ENCODE assay signal across 8 mouse cellular contexts in the genomic region with DNA sequence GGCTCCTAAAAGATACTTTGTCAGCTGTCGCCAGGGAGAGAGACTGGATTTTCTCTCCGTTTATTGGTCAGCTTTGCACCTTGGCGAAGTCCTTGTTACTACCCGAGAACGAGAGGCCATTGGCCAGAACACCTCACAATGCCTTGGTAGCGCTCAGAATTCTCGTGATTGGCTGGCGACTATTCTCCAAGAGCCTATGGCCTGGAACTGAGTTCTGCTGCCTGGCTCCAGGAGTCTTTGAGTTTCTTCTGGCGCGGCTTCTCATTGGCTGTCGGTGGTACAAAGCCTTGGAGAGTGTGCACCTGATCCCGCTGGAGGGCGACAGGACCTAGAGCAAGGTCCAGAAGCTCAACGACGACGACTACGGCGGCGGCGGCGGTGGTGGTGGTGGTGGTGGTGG. TPM values are rescaled to one million over a fixed set of nuclear protein-coding genes. Genes with fewer than 3 reads are reported as not detected.
DNase-seq lines count a peak whose midpoint lies in the region; ATAC-seq and TF ChIP-seq lines count a peak whose summit lies in the region.

Gene Rec8 (plus strand): TSS at position 216 of the 400 bp plus-strand sequence.

- WGBS in cerebellum, adult 2 months = 25% methylated on average over 21 of the region's 21 CpGs
- 18% methylated on average over 21 of the region's 21 CpGs for WGBS in kidney, embryonic 14.5 days
- WGBS in lung, postnatal 0 days = 15% methylated on average over 21 of the region's 21 CpGs
- 24% methylated on average over 21 of the region's 21 CpGs for WGBS in small intestine, adult 2 months

- no peaks in the 10 kb centered on the region for H3K36me3 ChIP-seq in kidney, embryonic 14.5 days (ENCODE audit: control insufficient read depth, insufficient read depth, low read length)
- no peaks in the 10 kb centered on the region for H3K36me3 ChIP-seq in lung, postnatal 0 days (ENCODE audit: insufficient read depth, low read length)
- H3K36me3 ChIP-seq in small intestine, adult 2 months (ENCODE audit: control insufficient read depth, insufficient read depth, low read length) = no peaks in the 10 kb centered on the region

- H3K4me1 ChIP-seq in cerebellum, adult 2 months (ENCODE audit: control insufficient read depth, insufficient read depth, low read length) = peaks cover 4% of the 10 kb centered on the region; the same call in 1 of the 2 replicates
- H3K4me1 ChIP-seq in kidney, embryonic 14.5 days (ENCODE audit: control insufficient read depth, insufficient read depth, low read length) = no peaks in the 10 kb centered on the region
- no peaks in the 10 kb centered on the region; the same call in 1 of the 2 replicates for H3K4me1 ChIP-seq in lung, postnatal 0 days (ENCODE audit: insufficient read depth, low read depth, low read length)
- peaks cover 8% of the 10 kb centered on the region; the same call in 1 of the 2 replicates for H3K4me1 ChIP-seq in small intestine, adult 2 months (ENCODE audit: control insufficient read depth, insufficient read depth, insufficient read length, low read length)

- peak; percentile 45 for DNase-seq in adrenal gland, adult 2 months
- no peak for DNase-seq in adrenal gland, adult 18-20 months (ENCODE audit: low spot score in 2 of 2)
- peak; percentile 68 to 86 for DNase-seq in cerebellum, adult 2 months
- peak; percentile 12 for DNase-seq in forelimb bud, embryonic 11.5 days (ENCODE audit: low read depth, low spot score)
- peak; percentile 87 for DNase-seq in lung, postnatal 0 days (ENCODE audit: low spot score)
- no peak for DNase-seq in thymus, postnatal 25 days

- peak; percentile 41; the same call in 1 of the 2 replicates for TF ChIP-seq POLR2A in cerebellum, adult 2 months (IDR thresholded peaks at IDR 0.05; ENCODE audit: borderline replicate concordance, insufficient read depth, low read length)
- TF ChIP-seq POLR2A in small intestine, adult 2 months (IDR thresholded peaks at IDR 0.05; ENCODE audit: low read depth, low read length) = no peak; the same call in 1 of the 2 replicates

- peak within 1 kb of the TSS; percentile 44; the same call in 1 of the 2 replicates for H3K9ac ChIP-seq in kidney, embryonic 14.5 days (ENCODE audit: low read depth, low read length)
- H3K9ac ChIP-seq in lung, postnatal 0 days (replicated peaks; ENCODE audit: low read depth) = no peak within 1 kb of the TSS

- no peaks in the 10 kb centered on the region for H3K9me3 ChIP-seq in kidney, embryonic 14.5 days (ENCODE audit: control insufficient read depth, low read length)
- H3K9me3 ChIP-seq in lung, postnatal 0 days (ENCODE audit: low read length) = no peaks in the 10 kb centered on the region

- H3K27ac ChIP-seq in cerebellum, adult 2 months (ENCODE audit: insufficient read depth, low read length) = peak within 1 kb of the TSS; percentile 61
- H3K27ac ChIP-seq in kidney, embryonic 14.5 days (ENCODE audit: low read depth, low read length) = no peak within 1 kb of the TSS
- H3K27ac ChIP-seq in lung, postnatal 0 days (ENCODE audit: low read length) = no peak within 1 kb of the TSS
- H3K27ac ChIP-seq in small intestine, adult 2 months (ENCODE audit: insufficient read depth, low read depth, low read length) = no peak within 1 kb of the TSS

- H3K27me3 ChIP-seq in cerebellum, adult 2 months (ENCODE audit: control insufficient read depth, insufficient read depth, low read length) = no peaks in the 10 kb centered on the region
- no peaks in the 10 kb centered on the region for H3K27me3 ChIP-seq in kidney, embryonic 14.5 days (ENCODE audit: control insufficient read depth, insufficient read depth, low read length)
- no peaks in the 10 kb centered on the region for H3K27me3 ChIP-seq in lung, postnatal 0 days (replicated peaks; ENCODE audit: insufficient read depth, low read length)
- H3K27me3 ChIP-seq in small intestine, adult 2 months (ENCODE audit: control insufficient read depth, insufficient read depth, low read length) = no peaks in the 10 kb centered on the region

- peak; percentile 88 for ATAC-seq in kidney, embryonic 14.5 days (ENCODE audit: low FRiP score, low TSS enrichment)
- ATAC-seq in lung, postnatal 0 days = peak; percentile 91

- peak within 1 kb of the TSS; percentile 48 for H3K4me2 ChIP-seq in kidney, embryonic 14.5 days (replicated peaks; ENCODE audit: low read depth, low read length)
- peak within 1 kb of the TSS; percentile 48 for H3K4me2 ChIP-seq in lung, postnatal 0 days (replicated peaks; ENCODE audit: low read depth, low read length)

- peak within 1 kb of the TSS; percentile 58 for H3K4me3 ChIP-seq in cerebellum, adult 2 months (replicated peaks; ENCODE audit: insufficient read depth, low read depth, low read length)
- H3K4me3 ChIP-seq in kidney, embryonic 14.5 days (ENCODE audit: low read length) = peak within 1 kb of the TSS; percentile 37
- H3K4me3 ChIP-seq in lung, postnatal 0 days (ENCODE audit: low read depth, low read length) = peak within 1 kb of the TSS; percentile 17; the same call in 1 of the 2 replicates
- H3K4me3 ChIP-seq in small intestine, adult 2 months (ENCODE audit: low read depth, low read length) = peak within 1 kb of the TSS; percentile 60

- TF ChIP-seq CTCF in cerebellum, adult 2 months (IDR thresholded peaks at IDR 0.05; ENCODE audit: borderline replicate concordance, insufficient read depth, low read depth, low read length) = peak; percentile 23; the same call in 1 of the 2 replicates
- peak; percentile 53 for TF ChIP-seq CTCF in lung, postnatal 0 days (IDR thresholded peaks at IDR 0.05)
- TF ChIP-seq CTCF in small intestine, adult 2 months (IDR thresholded peaks at IDR 0.05; ENCODE audit: extremely low read depth, insufficient read length, insufficient replicate concordance, low read depth, low read length) = no peak

- TF ChIP-seq EP300 in lung, postnatal 0 days (IDR thresholded peaks at IDR 0.05) = no peak

RNA-seq across cellular contexts. Expression of gene Rec8, which starts in this region (rescaled TPM):
- 10 to 100 TPM in 1 of 2 experiments, 1 to 10 TPM in 1; 7.5 to 10.4 TPM for total RNA-seq in adrenal gland, adult 2 months (2021)
- 15.9 and 18.4 TPM in 2 replicates for polyA plus RNA-seq in adrenal gland, adult 2 months (2012; rRNA removed)
- total RNA-seq in adrenal gland, adult 18-20 months (2021) = 1 to 10 TPM; 3.5 to 7.4 TPM
- 71.2 and 79.1 TPM in 2 replicates for polyA plus RNA-seq in cerebellum, adult 2 months (2012; rRNA removed)
- 17.5 and 25.1 TPM in 2 replicates for polyA plus RNA-seq in kidney, embryonic 14.5 days (2014; fragmentation: Nextera tagmentation; extraction: Ambion mirVana)
- polyA plus RNA-seq in lung, postnatal 0 days (2015; fragmentation: Nextera tagmentation; extraction: Ambion mirVana) = 4.4 and 4.7 TPM in 2 replicates
- 8.7 and 19.2 TPM in 2 replicates for polyA plus RNA-seq in small intestine, adult 2 months (2012; rRNA removed)

Comparison
In these comparisons a context has a peak if more than half of its experiments do, and no peak if none do; other contexts are left out.
1. DNase-seq: peak in adrenal gland, adult 2 months (single experiment), cerebellum, adult 2 months (2 of 2), forelimb bud, embryonic 11.5 days (single experiment) and lung, postnatal 0 days (single experiment); none in adrenal gland, adult 18-20 months (0 of 2) and thymus, postnatal 25 days (single experiment).
2. Peak in every context shown above with its lines, with median percentiles within 50 percentile points of each other: H3K4me3 ChIP-seq.